Mouse (Mus musculus): ENCODE measurements around the gene Men1.

The Men1 gene

DNA sequence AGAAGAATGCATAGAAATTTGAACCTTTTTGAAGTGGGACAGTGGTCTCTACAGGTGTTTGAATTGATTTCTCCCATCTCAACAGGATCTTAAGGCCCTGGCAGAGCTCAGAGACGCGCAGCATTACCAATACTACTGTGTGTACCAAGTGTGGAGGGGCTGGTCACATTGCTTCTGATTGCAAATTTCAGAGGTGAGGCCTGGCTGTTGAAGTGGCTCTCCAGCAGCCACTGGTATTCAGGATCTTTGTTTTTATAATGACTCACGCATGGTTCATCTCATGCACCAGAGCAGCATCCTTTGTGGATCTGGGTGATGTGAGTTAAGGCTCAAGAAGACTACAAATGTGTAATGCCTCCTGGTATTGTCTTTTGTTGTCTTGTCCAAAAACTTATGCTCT, 37.7 kb downstream of the Men1 start:
- DNase-seq = no peak

DNA sequence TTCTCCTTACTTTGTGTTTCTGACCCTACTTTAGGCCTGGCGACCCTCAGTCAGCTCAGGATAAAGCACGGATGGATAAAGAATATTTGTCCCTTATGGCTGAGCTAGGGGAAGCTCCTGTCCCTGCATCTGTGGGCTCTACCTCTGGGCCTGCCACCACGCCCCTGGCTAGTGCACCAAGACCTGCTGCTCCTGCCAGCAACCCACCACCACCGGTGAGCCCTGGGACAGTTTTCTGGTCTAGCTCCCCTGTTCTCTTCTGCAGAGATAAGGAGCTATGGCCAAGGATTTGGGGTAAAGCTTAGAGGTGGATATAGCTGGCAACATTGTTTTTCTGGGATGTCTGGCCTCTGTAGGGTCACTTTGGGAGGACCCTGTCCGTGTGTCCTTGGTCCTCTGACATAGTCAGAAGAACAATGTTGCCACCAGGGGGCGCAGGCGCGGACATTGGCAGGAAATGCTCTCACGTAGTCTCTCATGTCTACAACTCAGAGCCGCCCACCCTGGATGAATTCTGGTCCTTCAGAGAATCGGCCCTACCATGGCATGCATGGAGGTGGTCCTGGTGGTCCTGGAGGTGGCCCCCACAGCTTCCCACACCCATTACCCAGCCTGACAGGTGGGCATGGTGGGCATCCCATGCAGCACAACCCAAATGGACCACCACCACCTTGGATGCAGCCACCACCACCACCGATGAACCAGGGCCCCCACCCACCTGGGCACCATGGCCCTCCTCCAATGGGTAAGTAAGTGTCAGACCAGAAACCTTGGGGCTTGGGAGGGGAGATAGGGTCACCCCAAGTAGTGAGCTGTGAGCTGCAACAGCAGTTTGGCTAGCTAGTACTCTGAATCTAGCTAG, 39.0 kb downstream of the Men1 start:
- DNase-seq = peak; percentile 82

DNA sequence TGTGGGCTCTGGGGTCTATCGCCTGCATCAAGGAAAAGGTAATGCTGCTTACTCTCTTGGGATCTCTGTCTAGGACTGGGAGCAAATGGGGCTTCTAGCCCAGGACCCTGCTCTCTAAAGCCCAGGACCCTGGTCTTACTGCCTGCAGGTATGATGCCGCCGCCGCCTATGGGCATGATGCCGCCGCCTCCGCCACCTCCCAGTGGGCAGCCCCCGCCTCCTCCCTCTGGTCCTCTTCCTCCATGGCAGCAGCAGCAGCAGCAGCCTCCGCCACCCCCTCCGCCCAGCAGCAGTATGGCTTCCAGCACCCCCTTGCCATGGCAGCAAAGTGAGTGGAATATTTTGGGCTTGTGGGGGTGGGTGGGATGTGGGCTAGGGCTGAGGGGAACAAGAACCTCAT, 39.8 kb downstream of the Men1 start:
- no peak for DNase-seq

DNA sequence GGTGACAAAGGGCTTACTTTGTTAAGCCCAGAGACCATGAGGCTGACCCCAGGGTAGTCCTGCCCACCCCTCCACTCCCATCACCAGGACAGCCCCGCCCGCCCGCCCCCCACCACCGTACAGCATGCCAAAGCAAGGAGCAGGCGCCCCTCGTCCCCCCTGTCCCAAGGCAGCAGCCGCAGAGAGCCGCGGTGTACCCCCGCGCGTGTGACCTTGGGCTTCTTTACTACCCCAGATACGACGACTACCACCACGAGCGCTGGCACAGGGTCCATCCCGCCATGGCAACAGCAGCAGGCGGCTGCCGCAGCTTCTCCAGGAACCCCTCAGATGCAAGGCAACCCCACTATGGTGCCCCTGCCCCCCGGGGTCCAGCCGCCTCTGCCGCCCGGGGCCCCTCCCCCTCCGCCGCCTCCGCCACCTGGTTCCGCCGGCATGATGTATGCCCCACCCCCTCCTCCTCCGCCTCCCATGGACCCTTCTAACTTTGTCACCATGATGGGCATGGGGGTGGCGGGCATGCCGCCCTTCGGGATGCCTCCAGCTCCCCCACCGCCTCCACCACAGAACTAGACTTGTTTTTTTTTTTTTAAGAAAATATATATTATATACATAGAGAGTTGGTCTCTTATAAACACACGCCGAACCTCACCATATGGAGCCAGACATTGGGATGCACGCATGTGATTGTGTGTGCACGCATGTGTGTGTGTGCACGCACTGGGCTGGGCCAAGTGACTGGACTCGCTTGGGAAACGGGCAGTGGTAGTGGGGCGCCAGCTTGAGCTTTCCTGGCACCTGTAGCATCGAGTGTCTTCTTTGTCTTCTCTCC, 40.9 kb downstream of the Men1 start:
- DNase-seq = no peak

GRCm38 (mm10) chr19:6376255-6376564, 41.4 kb downstream of the Men1 start:
- DNase-seq = peak; percentile 56

GRCm38 (mm10) chr19:6376643-6377042, 41.9 kb downstream of the Men1 start:
- no peak for DNase-seq

DNA sequence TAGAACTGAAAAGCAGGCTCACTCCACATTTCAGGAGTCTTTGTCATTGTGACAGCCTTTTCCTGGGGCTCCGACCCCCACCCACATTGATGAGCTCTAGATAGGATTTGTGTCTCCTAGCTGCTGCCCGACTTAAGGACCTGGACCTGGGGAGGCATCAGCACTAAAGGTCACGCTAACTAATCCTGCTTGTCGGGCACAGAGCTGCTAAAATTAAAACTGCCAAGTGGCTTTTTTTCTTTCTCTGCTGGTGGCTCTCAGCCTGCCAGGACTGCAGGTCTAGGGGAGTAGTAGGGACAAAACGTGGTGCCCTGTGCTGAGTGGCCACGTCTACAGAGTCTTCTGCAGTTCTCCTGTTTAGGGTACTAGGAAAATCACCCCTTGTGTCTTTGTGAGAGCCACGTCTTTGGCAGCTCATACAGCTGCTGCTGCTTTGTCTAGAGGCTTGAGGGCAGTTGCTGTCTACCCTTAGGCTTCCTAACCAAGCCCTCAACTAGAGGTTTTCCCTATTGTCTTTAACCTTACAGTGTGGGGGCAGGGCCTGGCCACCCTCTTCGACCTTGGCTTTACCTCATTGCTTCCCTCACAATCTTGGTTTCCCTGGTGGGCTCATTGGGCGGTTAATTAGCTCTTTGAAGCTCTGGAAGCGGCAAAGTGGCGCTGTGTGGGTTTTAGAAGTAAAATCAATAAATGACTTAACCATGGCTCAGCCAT, 42.7 kb downstream of the Men1 start:
- DNase-seq = no peak

DNA sequence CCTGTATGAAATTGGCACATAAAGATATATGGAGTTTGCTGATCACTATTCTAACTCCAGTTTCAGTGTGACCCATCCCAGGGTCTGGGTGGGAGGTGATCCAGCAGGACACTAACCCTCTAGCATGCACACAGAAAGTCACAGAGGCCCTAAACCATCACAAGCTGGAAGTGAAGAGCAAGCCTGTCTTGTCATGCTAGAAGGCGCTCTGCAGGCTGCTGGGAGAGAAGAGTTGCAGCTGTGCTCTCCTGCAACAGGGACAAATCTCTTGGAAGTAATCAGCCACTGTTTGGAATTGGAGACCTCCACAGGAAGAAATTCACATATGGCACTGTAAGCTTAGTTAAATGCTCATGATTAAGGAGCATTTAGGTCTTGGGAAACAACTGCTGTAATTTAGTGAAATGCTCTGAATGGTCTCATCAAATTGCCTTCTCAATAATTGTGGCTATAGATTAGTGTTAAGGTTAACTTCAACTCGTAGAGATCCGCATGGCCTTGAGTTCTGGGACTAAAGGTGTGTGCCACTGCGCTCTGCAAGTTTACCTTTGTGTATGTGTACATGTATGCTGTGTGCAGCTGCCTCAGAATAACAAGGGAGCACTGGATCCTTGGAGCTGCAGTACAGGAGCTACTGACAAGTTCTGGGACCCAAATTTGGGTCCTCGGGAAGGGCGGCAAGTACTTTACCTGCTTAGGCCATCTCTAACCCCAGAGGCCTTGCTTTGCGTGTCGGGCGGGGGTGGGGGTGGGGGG, 45.8 kb downstream of the Men1 start:
- no peak for DNase-seq

DNA sequence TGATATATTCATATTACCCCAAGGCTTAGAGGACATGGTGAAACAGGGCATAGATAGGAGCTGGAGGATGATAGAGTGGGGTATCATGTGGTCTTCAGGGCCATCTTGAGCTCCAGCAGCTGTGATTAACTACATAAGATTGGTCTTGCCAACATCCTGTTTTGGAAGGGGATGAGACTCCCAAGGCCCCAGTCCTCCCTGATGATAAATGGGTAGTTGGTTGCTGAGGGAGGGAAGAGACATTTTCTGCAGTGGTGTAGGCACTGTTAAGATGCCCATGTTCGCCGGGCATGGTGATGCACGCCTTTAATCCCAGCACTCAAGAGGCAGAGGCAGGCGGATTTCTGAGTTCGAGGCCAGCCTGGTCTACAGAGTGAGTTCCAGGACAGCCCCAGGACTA, 46.5 kb downstream of the Men1 start:
- no peak for DNase-seq

GRCm38 (mm10) chr19:6382323-6382924, 47.6 kb downstream of the Men1 start:
- no peak for DNase-seq

DNA sequence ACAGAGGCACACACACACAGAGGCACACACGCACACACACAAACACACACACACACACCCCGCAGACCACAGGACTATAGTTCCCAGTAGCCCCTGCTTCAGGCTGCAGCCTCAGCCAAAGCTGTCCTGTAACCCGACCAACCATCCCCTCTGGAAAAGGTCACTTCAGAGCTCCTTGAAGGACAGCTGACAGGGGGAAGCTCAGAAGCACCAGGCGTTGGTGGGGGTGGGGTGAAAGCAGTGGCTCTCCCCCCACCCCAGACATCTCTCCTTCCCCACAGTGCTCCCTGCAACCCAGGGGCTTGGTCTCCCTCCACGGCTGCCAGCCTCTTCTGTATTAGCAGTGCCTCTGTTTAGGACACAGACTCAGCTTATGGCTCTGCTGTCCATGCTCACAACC, 48.7 kb downstream of the Men1 start:
- DNase-seq = no peak

DNA sequence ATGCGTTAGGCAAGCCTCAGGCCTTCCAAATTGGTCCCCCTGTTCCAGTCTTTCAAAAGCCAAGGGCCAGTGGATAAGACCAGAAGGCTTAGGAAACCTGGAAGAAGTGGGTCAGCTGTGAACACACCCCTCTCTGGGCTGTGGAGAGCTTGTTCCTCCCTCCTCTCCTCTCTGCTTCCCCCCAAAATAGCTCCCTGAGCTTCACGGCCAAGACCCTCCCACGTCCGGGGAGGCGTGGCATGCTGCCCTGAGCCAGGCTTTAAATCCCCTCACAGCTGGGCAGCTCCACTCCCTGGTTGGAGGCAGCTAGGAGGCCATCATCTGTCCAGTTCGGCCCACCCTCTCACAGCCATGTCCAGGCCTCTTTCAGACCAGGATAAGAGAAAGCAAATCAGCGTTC, 49.3 kb downstream of the Men1 start, which contains the start of gene Pygm:
Pygm (plus strand) TSS at position 272 of the 400 bp plus-strand sequence.
- DNase-seq = peak; percentile 48

GRCm38 (mm10) chr19:6384954-6385353, 50.2 kb downstream of the Men1 start:
- no peak for DNase-seq

- no peak for DNase-seq
Observed at GRCm38 (mm10) chr19:6385419-6385818, 50.6 kb downstream of the Men1 start.

GRCm38 (mm10) chr19:6385821-6386220, 51.0 kb downstream of the Men1 start:
- DNase-seq = no peak

GRCm38 (mm10) chr19:6386234-6386633, 51.5 kb downstream of the Men1 start:
- no peak for DNase-seq

- no peak for DNase-seq
Observed at GRCm38 (mm10) chr19:6388006-6388405, 53.2 kb downstream of the Men1 start.

GRCm38 (mm10) chr19:6389803-6390202, 55.0 kb downstream of the Men1 start:
- DNase-seq = peak; percentile 61

- DNase-seq = no peak
Observed at GRCm38 (mm10) chr19:6390251-6390650, 55.5 kb downstream of the Men1 start.

Data from embryo, embryonic 11 days (tissue).